Comparison of ENCODE assay signal across 22 mouse cellular contexts in the genomic region with DNA sequence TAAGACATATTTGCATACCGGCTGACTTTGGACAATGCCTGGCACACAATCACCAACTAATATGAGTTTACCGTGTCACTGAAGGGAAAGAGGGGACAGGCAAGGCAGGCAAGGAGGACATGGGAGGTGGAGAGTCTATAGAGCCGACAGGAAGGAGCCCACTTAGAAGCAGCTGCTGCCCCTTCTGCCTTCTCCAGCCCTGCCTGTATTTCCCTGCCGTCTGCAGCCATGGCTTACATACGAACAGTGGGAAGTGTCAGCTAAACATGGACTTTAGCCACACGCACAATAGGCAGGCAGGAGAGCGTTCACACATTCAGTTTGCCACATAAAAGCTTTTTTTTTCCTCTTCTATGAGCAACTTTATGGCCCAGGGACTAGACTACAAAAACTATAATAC.
A peak's percentile ranks its signal among the peaks of the same experiment; 100 is the strongest.
DNase-seq lines count a peak whose midpoint lies in the region; ATAC-seq lines count a peak whose summit lies in the region.
"Had no signal": no experiment of that assay in that cellular context is flagged by ENCODE, and none has a peak within 500 bp of the region (broad histone marks: within the 10 kb centered on the region; RNA-seq: fewer than 3 reads in every experiment).

No protein-coding gene starts in this region.

- H3K4me2 ChIP-seq in midbrain, embryonic 13.5 days (replicated peaks): no peak overlapping the region
- H3K4me2 ChIP-seq: forebrain, embryonic 13.5 days; heart, embryonic 11.5 days; hindbrain, embryonic 13.5 days; intestine, embryonic 15.5 days; kidney, embryonic 15.5 days; stomach, embryonic 15.5 days had no signal

- no peaks in the 10 kb centered on the region for H3K27me3 ChIP-seq in midbrain, embryonic 13.5 days
- H3K27me3 ChIP-seq: forebrain, embryonic 13.5 days; intestine, embryonic 15.5 days; kidney, embryonic 15.5 days; megakaryocyte, embryonic 14.5 days; stomach, embryonic 15.5 days had no signal

- intact Hi-C loops in left cerebral cortex, postnatal 4 days (cut with DNase I): no loop called here
- intact Hi-C loops in left cerebral cortex, postnatal 10 days (cut with DNase I): no loop called here

- H3K36me3 ChIP-seq in midbrain, embryonic 13.5 days: no peaks in the 10 kb centered on the region
- H3K36me3 ChIP-seq: hindbrain, embryonic 13.5 days; intestine, embryonic 15.5 days; kidney, embryonic 15.5 days; limb, embryonic 10.5 days; stomach, embryonic 15.5 days had no signal

- 29% methylated on average over 7 of the region's 7 CpGs for WGBS in midbrain, embryonic 13.5 days

- no peak overlapping the region; the same call in 1 of the 2 replicates for H3K9ac ChIP-seq in midbrain, embryonic 13.5 days (replicated peaks)
- H3K9ac ChIP-seq: forebrain, embryonic 13.5 days; hindbrain, embryonic 13.5 days; intestine, embryonic 15.5 days; kidney, embryonic 15.5 days; stomach, embryonic 15.5 days had no signal

- no peak overlapping the region for H3K27ac ChIP-seq in midbrain, embryonic 13.5 days
- H3K27ac ChIP-seq: forebrain, embryonic 13.5 days; hindbrain, embryonic 13.5 days; intestine, embryonic 15.5 days; kidney, embryonic 15.5 days; limb, embryonic 10.5 days; stomach, embryonic 15.5 days had no signal

- 0 out of 2 replicates have a peak, but pooled peaks have one; percentile 31 for ATAC-seq in frontal cortex, adult (ENCODE audit: low TSS enrichment)
- 0 out of 2 replicates have a peak, but pooled peaks have one; percentile 30 for ATAC-seq in midbrain, embryonic 13.5 days
- ATAC-seq: forebrain, embryonic 13.5 days; intestine, embryonic 15.5 days had no signal

- H3K9me3 ChIP-seq in midbrain, embryonic 13.5 days: no peaks in the 10 kb centered on the region
- H3K9me3 ChIP-seq: forebrain, embryonic 13.5 days; hindbrain, embryonic 13.5 days; intestine, embryonic 15.5 days; kidney, embryonic 15.5 days; limb, embryonic 10.5 days; stomach, embryonic 15.5 days had no signal

- no peak overlapping the region for H3K4me3 ChIP-seq in midbrain, embryonic 13.5 days (replicated peaks)
- H3K4me3 ChIP-seq: forebrain, embryonic 13.5 days; hindbrain, embryonic 13.5 days; intestine, embryonic 15.5 days; kidney, embryonic 15.5 days; limb, embryonic 10.5 days; megakaryocyte, embryonic 14.5 days; myocyte; stomach, embryonic 15.5 days had no signal

- no peak for DNase-seq in frontal cortex, postnatal 10 days (ENCODE audit: low spot score in 2 of 2)
- DNase-seq in left cerebral cortex, postnatal 4 days: peak; percentile 42
- no peak for DNase-seq in left cerebral cortex, postnatal 10 days (ENCODE audit: extremely low spot score in 1 of 2, low spot score in 2 of 2)
- DNase-seq in telencephalon, adult 2 months (ENCODE audit: low read depth, low spot score): peak; percentile 6
- no peak for DNase-seq in urinary bladder, postnatal 4 days (ENCODE audit: low spot score in 2 of 2)
- DNase-seq: adrenal gland, adult 2 months; cerebellum, adult 11 months; heart, postnatal 10 days; kidney, postnatal 4 days; lung, adult 2 months; thymus, adult 2 months had no signal

- peaks cover 18% of the 10 kb centered on the region for H3K4me1 ChIP-seq in midbrain, embryonic 13.5 days (replicated peaks)
- H3K4me1 ChIP-seq: intestine, embryonic 15.5 days; stomach, embryonic 15.5 days had no signal

Comparison
In these comparisons a context has a peak if more than half of its experiments do, and no peak if none do; other contexts are left out.
1. DNase-seq: peak in left cerebral cortex, postnatal 4 days (single experiment) and telencephalon, adult 2 months (single experiment); none in frontal cortex, postnatal 10 days (0 of 2), left cerebral cortex, postnatal 10 days (0 of 2) and urinary bladder, postnatal 4 days (0 of 2).